Mouse (Mus musculus) granulocyte monocyte progenitor cell, adult 5-6 weeks (primary cell): Measurements from ENCODE around the gene Fto. TPM values are rescaled to one million over a fixed set of nuclear protein-coding genes. Genes with fewer than 3 reads are reported as not detected.

ENCODE experiments used
- ATAC-seq: replicated peaks from 2 replicates; pipeline ENCODE4 v1.8.0; 2016; ENCODE audit warnings: mild to moderate bottlenecking, moderate TSS enrichment, inconsistent platforms; ENCODE audit not compliant: poor library complexity, severe bottlenecking
- total RNA-seq, 2 experiments: library from RNA; stranded (forward) in 1 of 2; stranded (reverse) in 1 of 2; fragments of 200-712, 200-1000 nt in 1 of 2; fragments of >200 nt in 1 of 2; fragmentation: Nextera tagmentation in 1 of 2; gene quantifications; 2 replicates each; pipeline ENCODE4 v1.2.3; 2014 to 2017

Gene Fto
- total RNA-seq, 2 experiments from 2014 or later: 31.4 to 61.5 TPM

DNA sequence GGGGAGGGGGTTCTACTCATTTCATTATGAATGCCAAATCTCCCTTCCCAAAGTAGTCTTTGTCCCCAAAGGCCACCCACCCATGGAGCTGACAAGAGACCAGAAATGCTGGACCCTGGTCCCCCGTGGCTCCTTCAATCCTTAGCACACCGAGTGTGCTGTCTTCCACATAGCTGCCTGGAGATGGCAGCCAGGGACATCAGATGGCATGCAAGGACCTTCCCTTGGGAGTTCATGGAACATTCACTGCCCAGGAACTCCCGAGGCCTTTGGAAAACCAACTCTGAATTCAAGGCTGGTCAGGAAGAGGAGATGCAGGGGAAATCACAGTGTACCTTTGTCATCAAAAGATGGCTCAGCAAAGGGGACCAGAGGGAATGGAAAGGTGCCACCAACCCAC, 372.1 kb downstream of the Fto start:
- no peak for ATAC-seq

DNA sequence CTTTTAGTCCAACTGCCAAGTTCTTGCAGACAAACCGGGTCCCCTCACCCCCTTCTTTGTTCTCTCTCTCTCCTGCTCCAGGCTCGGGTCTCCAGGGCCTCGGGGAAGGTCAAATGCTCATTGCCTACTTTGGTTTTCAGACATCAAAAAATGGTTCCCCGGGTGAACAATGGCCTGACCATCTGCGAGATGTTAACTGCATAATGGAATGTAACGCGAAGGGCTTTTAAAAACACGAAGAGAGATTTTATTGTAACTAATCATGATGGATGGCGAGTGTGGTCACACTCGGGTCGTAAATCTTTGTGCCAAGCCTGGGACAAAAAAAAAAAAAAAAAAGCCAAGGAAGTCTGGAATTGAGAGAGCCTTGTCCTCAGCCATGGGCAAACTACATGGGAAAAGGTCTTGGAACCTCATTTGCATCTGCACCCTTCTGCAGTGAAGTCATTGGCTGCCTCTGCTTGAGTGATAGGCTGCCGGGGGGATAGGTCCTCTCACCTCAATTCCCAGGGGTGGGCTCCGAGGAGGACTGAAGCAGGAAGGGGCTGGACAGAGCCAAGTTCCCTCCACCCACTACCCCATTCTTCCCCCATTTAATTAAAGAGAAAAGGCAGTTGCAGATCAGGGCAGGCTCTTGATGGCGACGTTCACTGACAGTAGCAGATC, 378.9 kb downstream of the Fto start:
- ATAC-seq: no peak

DNA sequence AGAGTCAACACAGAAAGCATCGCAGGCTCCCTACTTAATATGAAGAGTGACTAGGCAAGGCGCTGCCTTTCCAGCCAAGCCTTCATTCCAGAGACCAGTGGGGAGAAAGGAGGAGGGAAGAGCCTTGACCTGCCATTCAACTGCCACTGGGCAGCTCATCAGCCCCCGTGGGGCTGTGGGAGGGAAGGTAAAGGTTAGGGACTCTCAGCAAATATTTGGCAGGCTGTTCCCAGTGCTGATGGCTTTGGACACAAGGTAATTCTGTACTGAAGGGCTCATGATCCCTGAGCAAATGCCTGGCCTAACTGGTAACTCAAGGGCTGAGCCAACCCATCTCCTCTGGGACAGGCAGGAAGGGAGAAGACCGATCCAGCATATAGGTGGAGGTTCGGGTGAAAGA, 393.2 kb downstream of the Fto start:
- no peak for ATAC-seq

DNA sequence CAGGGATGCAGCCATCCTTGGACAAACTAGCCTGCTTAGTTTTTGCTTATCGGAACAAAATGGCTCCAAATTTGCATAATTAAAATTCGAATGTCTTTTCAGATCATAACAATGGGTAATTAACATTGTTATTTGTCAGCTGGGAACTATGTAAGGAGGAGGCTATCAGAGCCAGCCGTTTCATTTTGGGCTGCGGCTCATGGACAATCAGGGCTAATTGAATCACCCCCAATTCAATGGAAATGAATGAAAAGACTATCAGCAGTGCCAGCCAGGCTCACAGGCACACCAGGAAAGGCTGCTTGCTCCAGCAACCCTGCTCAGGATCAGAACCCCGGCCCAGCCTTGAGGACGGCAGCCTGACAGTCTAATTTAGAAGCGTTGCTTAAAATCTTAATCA, 395.3 kb downstream of the Fto start:
- no peak for ATAC-seq

DNA sequence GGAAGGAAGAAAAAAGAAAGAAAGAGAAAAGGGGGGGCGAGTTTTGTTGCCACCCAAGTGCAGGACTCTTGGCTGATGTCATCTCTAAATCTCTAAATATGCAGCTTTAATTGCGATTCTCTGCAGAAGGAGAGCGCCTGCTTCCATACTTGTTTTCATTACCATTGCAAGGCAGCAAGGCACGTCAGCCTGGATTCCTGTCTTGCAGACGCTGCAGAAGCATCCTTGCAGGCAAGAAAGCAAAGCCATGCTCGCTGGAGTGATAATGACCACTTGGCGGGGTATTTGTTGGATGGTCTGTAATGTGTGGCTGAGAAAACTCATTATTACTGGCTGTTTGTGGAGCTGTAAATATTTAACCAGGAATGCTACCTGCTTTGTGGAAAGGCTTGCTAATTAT, 396.4 kb downstream of the Fto start:
- no peak for ATAC-seq

DNA sequence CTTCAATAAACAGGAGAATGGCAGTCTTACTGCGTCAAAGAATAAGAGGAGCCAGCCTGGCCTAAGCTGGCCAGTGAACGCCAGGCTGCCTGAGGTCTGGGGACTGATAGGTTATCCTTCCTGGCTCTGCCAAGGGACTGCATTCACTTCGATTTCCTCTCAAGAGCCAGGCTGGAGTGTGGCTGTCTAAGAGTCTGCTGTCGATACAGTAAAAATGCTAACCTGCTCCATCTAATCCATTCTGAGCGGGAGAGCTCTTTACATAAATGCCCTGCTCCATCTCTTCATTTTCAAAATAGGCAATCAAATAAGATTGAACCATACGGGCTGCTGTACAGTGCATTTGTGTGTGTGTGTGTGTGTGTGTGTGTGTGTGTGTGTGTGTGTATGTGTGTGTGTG, 397.9 kb downstream of the Fto start:
- ATAC-seq: no peak

DNA sequence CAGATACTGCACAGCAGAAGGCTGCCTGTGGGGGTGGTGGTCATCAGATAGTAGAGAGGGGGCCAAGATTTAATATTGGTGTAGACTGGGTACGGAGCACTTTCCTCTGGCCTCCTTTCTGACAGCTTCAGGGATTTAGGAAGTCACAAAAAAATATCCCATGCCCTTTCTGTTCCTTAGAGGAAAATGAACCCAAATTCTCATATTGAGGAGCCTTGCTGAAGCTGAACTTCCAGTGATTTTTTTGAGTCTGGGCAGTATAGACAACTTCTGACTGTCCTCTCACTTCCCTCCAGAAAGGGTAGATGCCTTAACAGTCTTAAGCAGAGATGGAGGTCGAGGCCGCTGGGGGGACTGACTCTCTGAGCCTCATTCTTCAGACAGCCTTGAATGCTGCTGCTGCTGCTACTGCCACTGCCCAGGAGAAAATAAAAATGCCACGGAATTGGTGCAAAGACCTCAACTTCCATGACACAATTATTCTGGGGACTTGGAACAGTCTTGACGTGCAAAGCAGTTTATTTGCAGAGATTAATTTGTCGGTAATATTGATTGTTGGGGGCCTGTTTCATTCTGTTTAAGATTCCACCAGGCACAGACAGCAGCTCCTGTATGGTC, 398.8 kb downstream of the Fto start:
- ATAC-seq: no peak

DNA sequence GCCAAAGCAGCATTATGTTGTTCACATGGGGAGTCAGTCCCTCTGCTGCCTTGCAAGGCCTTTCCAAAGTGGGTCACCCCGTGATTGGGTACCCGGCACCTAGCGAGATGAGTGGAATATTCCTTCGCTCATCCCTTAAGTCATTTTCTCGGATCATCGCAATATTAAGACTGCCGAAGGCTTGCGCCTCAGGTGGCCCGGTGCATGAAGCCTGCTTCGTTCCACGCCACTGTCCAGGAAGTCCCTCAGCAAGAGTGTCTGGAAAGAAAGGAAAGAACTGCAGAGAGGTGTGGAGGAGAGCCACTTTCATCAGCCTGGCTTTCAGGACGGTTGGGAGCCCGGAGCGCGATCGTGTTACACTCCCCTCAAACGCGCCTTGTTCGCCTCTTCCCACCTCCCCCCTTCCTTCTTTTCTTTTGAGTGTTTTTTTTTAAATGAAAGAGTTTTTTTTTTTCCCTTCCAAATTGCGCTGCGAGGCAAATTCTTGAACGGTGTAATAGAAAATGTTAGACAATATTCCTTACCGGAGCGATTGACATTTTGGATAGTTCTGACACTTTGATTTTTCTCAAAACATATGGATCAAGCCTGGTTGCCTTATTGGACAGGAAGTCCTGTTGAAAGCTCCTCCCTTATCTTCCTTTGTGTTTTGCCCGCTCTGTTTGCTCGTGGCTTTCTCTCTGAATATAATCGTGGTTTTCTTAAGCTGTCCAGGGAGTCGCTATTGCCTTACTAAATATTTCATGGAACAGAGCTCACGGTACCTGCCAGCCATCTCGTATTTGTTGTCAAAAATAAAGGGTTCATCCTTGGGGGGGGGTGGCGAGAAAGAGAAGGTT, 399.6 kb downstream of the Fto start:
- ATAC-seq: no peak

DNA sequence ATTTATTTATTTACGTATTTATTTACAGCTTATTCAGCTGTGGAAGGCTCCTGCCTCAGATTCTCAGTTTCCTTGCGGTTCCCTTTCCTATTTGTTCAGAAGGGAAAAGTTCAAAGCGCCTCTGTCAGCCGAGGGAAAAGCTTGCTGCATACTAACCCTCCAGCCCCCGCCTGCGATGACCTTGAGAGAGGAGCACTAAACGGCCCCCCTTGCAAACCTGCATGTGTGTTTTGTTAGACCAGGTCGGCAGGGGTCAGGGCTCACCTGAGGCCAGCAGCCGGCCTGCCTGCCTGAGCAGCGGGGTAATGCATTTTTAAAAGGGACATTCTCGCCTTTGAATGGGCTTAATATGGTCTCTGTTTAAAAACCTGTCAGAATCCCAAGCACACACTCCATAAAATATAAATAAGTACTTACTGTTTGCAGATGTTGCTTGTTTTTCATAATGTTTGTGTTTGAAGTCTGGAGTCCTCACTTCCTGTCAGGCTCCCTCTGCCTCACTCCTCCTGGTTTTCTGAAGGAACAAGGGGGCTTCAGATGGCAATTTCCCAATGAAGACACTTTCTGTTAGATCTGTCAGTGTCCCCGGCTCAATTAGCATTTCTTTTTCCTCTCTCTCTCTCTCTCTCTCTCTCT, 400.5 kb downstream of the Fto start:
- ATAC-seq: no peak

DNA sequence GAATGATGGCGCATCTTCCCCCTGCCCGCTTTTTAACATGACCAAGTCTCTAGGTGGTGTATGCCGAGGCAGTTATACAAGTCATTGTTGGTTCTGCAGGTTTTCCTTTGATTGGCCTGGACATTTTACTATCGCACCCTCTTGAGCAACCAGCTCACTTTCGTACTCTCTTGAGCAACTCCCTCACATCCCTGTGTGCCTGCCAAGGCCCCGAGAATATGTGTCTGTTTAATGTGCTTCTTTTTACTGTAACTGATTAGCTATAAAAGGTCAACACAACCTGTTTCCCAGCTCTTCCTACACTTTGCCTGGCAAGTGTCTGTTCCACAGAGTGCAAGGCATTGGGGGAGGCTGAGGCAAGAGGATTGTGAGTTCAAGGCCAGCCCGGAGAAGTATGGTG, 401.4 kb downstream of the Fto start:
- ATAC-seq: no peak

DNA sequence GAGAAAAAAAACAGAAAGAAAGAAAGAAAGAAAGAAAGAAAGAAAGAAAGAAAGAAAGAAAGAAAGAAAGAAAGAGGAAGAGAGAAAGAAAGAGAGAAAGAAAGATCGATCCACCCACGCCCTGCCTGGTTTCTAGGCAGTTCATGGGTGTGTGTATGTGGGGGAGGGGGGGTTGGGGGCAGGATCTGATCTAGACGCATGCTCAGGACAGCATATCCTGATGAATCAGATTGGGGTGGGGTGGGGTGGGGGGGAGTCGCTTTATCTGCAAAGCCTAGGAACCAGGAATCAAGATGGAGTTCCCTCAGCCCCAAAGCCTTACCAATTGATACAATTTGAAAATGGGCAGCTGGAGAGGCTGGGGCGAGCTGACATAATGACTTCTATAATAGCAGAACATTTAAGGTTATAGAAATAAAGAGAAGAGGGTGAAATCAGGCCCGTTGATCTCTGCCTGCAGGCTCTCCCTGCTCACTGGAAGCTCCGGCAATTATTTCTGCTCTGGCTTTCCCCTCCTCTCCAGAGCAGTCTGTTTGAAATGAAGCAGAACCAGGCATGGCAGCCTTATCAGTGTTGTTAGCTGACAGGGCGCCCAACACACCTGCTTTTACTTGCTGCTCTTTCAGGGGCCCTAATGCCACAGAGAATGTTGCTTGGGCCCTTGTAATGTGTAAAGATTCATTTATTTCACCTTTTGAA, 402.2 kb downstream of the Fto start:
- ATAC-seq: no peak

Other genes with a start within 250 kb of the Fto start
- 29.3 and 58.5 TPM in 2 replicates for gene Rbl2, start 243.5 kb upstream of the Fto start, total RNA-seq (2014; fragmentation: Nextera tagmentation)
- 49.2 and 60.7 TPM in 2 replicates for gene Rbl2, start 243.5 kb upstream of the Fto start, total RNA-seq (2017)
- 7.7 and 10.4 TPM in 2 replicates for gene Aktip, start 113.5 kb upstream of the Fto start, total RNA-seq (2014; fragmentation: Nextera tagmentation)
- gene Aktip, start 113.5 kb upstream of the Fto start, total RNA-seq (2017): 10.3 and 10.7 TPM in 2 replicates
- gene Rpgrip1l, start 263 bp upstream of the Fto start, total RNA-seq (2014; fragmentation: Nextera tagmentation): 8.7 and 11.9 TPM in 2 replicates
- gene Rpgrip1l, start 263 bp upstream of the Fto start, total RNA-seq (2017): 7.6 and 12.5 TPM in 2 replicates